Mouse (Mus musculus) lung, embryonic 14.5 days (tissue): ENCODE data around the gene Naxe. TPM values are rescaled to one million over a fixed set of nuclear protein-coding genes. Genes with fewer than 3 reads are reported as not detected.

ENCODE experiments used
- ATAC-seq: fragments of 200-750 bp; cut with Nextera tagmentation; 2 replicates; pipeline ENCODE4 v1.8.0; 2017; ENCODE audit warnings: mild to moderate bottlenecking, moderate TSS enrichment, moderate library complexity; ENCODE audit not compliant: insufficient read depth
- DNase-seq: peaks from one replicate; pipeline ENCODE4 v3.0.0-alpha.2; 2015
- H3K27ac ChIP-seq: fragments of 300-500 bp; sonication (generic); 2 replicates; pipeline ENCODE4 v1.5.1; 2014; ENCODE audit warnings: low read depth, mild to moderate bottlenecking, moderate library complexity
- H3K27me3 ChIP-seq: fragments of 300-500 bp; sonication (generic); 2 replicates; pipeline ENCODE4 v1.6.1; 2014; ENCODE audit warnings: low read length, control low read depth; ENCODE audit not compliant: insufficient read depth
- H3K36me3 ChIP-seq: fragments of 300-500 bp; sonication (generic); 2 replicates; pipeline ENCODE4 v1.6.1; 2014; ENCODE audit warnings: control low read depth; ENCODE audit not compliant: insufficient read depth
- H3K4me1 ChIP-seq: fragments of 300-500 bp; sonication (generic); 2 replicates; pipeline ENCODE4 v1.6.1; 2014; ENCODE audit warnings: antibody characterized with exemption, control low read depth; ENCODE audit not compliant: insufficient read depth
- H3K4me2 ChIP-seq: fragments of 300-500 bp; sonication (generic); 2 replicates; pipeline ENCODE4 v1.6.1; 2014; ENCODE audit warnings: mild to moderate bottlenecking
- H3K4me3 ChIP-seq: fragments of 300-500 bp; sonication (generic); 2 replicates; pipeline ENCODE4 v1.5.1; 2014; ENCODE audit warnings: low read depth, low read length
- H3K9ac ChIP-seq: fragments of 300-500 bp; sonication (generic); 2 replicates; pipeline ENCODE4 v1.6.1; 2014
- H3K9me3 ChIP-seq: fragments of 300-500 bp; sonication (generic); 2 replicates; pipeline ENCODE4 v1.6.1; 2016; ENCODE audit warnings: low read depth, low read length, control low read depth
- CTCF ChIP-seq: IDR thresholded peaks from 2 replicates; pipeline ENCODE4 v1.5.1; 2016; ENCODE audit warnings: antibody characterized with exemption, low read depth
- WGBS: fragments of 180-500 bp; shearing (Covaris S2); extraction: QIAGEN DNeasy Blood & Tissue Kit; methylation state at CpG from one replicate; pipeline ENCODE4 v1.1.7; 2014; 5-methylcytosine and 5-hydroxymethylcytosine counted together
- polyA plus RNA-seq: library from polyadenylated mRNA; unstranded; fragments of >200 nt; fragmentation: Nextera tagmentation; extraction: Ambion mirVana; gene quantifications from 2 replicates; pipeline ENCODE4 v1.2.1, GENCODE M21; 2014

Gene Naxe
- polyA plus RNA-seq, 1 experiment from 2014 or later: 192 TPM

- H3K9ac ChIP-seq: no peak overlapping the region
- peaks cover 8% of the 10 kb centered on the region for H3K27me3 ChIP-seq
- 11% methylated on average over 19 of the region's 19 CpGs for WGBS
- peak; percentile 59 for DNase-seq
- no peak overlapping the region for H3K4me3 ChIP-seq
- no peak overlapping the region for H3K4me2 ChIP-seq
- H3K4me1 ChIP-seq: 0 out of 2 replicates have a peak, but pooled peaks cover 3% of the 10 kb centered on the region
- no peak overlapping the region for H3K27ac ChIP-seq
- H3K9me3 ChIP-seq: peaks cover 5% of the 10 kb centered on the region; the same call in 1 of the 2 replicates
- H3K36me3 ChIP-seq: no peaks in the 10 kb centered on the region
- peak; percentile 77 for ATAC-seq
- TF ChIP-seq CTCF: no peak
Measured at GRCm38 (mm10) chr3:88030608-88031395, 27.5 kb downstream of the Naxe start.

GRCm38 (mm10) chr3:88027434-88028186, 30.7 kb downstream of the Naxe start, which contains the start of gene Hapln2:
Gene Hapln2, minus strand, starts transcription at chr3:88027583.
- no peak within 1 kb of the TSS for H3K9ac ChIP-seq
- H3K4me3 ChIP-seq: no peak within 1 kb of the TSS
- H3K9me3 ChIP-seq: peaks cover 5% of the 10 kb centered on the region; the same call in 1 of the 2 replicates
- WGBS: 47% methylated on average over 5 of the region's 5 CpGs
- H3K4me1 ChIP-seq: peaks cover 3% of the 10 kb centered on the region; the same call in 1 of the 2 replicates
- no peak for ATAC-seq
- DNase-seq: peak; percentile 24
- no peak within 1 kb of the TSS for H3K27ac ChIP-seq
- H3K4me2 ChIP-seq: no peak within 1 kb of the TSS
- H3K27me3 ChIP-seq: peaks cover 39% of the 10 kb centered on the region
- TF ChIP-seq CTCF: peak; percentile 49; the same call in 1 of the 2 replicates
- no peaks in the 10 kb centered on the region for H3K36me3 ChIP-seq

- ATAC-seq (no peak), DNase-seq (no peak)
- Histone ChIP-seq H3K9me3 (peaks cover 5% of the 10 kb centered on the region; the same call in 1 of the 2 replicates), H3K4me3 (no peak overlapping the region), H3K4me2 (no peak overlapping the region), H3K27ac (no peak overlapping the region), H3K27me3 (peaks cover 43% of the 10 kb centered on the region), H3K9ac (no peak overlapping the region), H3K36me3 (no peaks in the 10 kb centered on the region), H3K4me1 (peaks cover 3% of the 10 kb centered on the region; the same call in 1 of the 2 replicates)
- TF ChIP-seq CTCF: no peak
- 54% methylated on average over 7 of the region's 7 CpGs for WGBS
Measured at GRCm38 (mm10) chr3:88026823-88027222, 31.5 kb downstream of the Naxe start.

GRCm38 (mm10) chr3:88023192-88024074, 34.9 kb downstream of the Naxe start:
- peak overlapping the region; percentile 16; the same call in 1 of the 2 replicates for H3K9ac ChIP-seq
- no peaks in the 10 kb centered on the region; the same call in 1 of the 2 replicates for H3K4me1 ChIP-seq
- ATAC-seq (peak; percentile 77), DNase-seq (peak; percentile 34)
- H3K4me2 ChIP-seq: peak overlapping the region; percentile 96
- no peak for TF ChIP-seq CTCF
- no peaks in the 10 kb centered on the region for H3K36me3 ChIP-seq
- H3K9me3 ChIP-seq: peaks cover 4% of the 10 kb centered on the region; the same call in 1 of the 2 replicates
- H3K4me3 ChIP-seq: peak overlapping the region; percentile 51
- under 1% methylated on average over 78 of the region's 81 CpGs for WGBS
- no peak overlapping the region for H3K27ac ChIP-seq
- H3K27me3 ChIP-seq: peaks cover 62% of the 10 kb centered on the region

GRCm38 (mm10) chr3:88022322-88023191, 35.7 kb downstream of the Naxe start:
- H3K36me3 ChIP-seq: no peaks in the 10 kb centered on the region
- no peak for TF ChIP-seq CTCF
- peaks cover 62% of the 10 kb centered on the region for H3K27me3 ChIP-seq
- peak overlapping the region; percentile 51 for H3K4me3 ChIP-seq
- DNase-seq (peak; percentile 95), ATAC-seq (peak; percentile 92)
- no peaks in the 10 kb centered on the region; the same call in 1 of the 2 replicates for H3K4me1 ChIP-seq
- no peaks in the 10 kb centered on the region for H3K9me3 ChIP-seq
- no peak overlapping the region for H3K27ac ChIP-seq
- 1% methylated on average over 65 of the region's 66 CpGs for WGBS
- peak overlapping the region; percentile 96 for H3K4me2 ChIP-seq
- H3K9ac ChIP-seq: peak overlapping the region; percentile 16; the same call in 1 of the 2 replicates
